Mouse (Mus musculus): ENCODE data around the gene Gapvd1.

DNA sequence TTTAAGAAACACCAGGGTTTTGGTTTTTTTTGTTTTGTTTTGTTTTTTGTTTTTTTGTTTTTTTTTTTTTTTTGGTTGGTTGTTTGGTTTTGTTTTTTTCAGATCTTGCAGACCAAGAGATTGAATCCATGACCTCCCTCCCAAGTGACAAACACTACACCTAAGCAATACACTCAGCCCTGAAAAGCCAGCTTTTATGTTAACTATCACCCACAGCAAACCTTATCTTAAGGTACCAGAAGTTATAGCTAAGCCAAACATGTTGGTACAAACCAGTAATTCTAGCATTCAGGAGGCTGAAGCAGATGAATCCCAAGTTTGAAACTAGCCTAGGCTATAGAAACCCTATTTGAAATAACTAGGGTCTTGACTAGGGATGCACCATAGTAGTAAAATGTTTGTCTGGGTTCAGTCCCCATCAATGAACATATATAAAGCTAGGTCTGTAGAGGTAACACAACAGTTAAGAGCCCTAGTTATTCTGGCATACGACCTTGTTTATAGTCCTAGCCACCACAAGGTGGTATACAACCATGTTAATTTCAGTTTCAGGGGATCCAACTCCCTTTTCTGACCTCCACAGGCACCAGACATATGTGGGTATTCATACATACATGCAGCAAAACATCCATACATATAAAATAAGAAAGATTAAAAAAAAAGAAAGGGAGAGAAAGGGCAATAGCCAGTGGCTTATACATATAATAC, 15.2 kb downstream of the Gapvd1 start:
- no peak for TF ChIP-seq CTCF (conservative IDR thresholded peaks at IDR 0.05; ENCODE audit: insufficient read depth, insufficient read length, low read depth, low read length)
- no peak for TF ChIP-seq POLR2A (IDR thresholded peaks at IDR 0.05; ENCODE audit: low read depth, low read length)
